Mouse (Mus musculus): ENCODE measurements around the gene Tet2. TPM values are rescaled to one million over a fixed set of nuclear protein-coding genes. Genes with fewer than 3 reads are reported as not detected.

Tet2 gene
- polyA plus RNA-seq, 1 experiment from 2014 or later = 13.5 TPM

DNA sequence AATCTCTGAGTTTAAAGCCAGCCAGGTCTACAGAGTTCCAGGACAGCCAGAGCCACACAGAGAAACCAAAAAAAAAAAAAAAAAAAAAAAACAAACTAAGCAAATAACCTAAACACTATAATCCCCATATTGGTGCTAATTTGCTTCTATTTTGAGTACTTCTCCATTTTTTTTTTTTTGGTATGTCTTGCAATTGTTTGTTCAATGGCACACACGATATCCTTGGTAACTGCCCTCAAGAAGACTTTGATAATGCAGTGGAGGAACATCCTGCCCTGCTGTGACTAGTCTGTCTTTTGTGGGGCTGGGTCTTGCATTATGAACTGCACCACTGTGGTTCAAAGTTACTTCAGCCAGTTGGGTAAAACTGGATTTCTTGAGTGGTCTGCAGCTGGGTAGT lies 19.4 kb downstream of the Tet2 start:
- Histone ChIP-seq H3K9me3 (replicated peaks; ENCODE audit: low read length) (no peaks in the 10 kb centered on the region), H3K27me3 (ENCODE audit: insufficient read depth, low read length) (no peaks in the 10 kb centered on the region), H3K36me3 (ENCODE audit: insufficient read depth, low read length) (no peaks in the 10 kb centered on the region), H3K4me3 (replicated peaks; ENCODE audit: low read depth, low read length) (no peak overlapping the region), H3K27ac (no peak overlapping the region), H3K4me2 (ENCODE audit: low read length) (no peak overlapping the region), H3K4me1 (replicated peaks; ENCODE audit: insufficient read depth, low read length) (0 out of 2 replicates have a peak, but pooled peaks cover 4% of the 10 kb centered on the region), H3K9ac (ENCODE audit: low read depth, low read length) (no peak overlapping the region)
- 67% methylated on average over 1 of the region's 1 CpGs for WGBS
- DNase-seq (ENCODE audit: low spot score) (no peak), ATAC-seq (replicated peaks; ENCODE audit: low FRiP score, low read depth) (no peak)
- TF ChIP-seq CTCF (IDR thresholded peaks at IDR 0.05; ENCODE audit: low read depth) = no peak

DNA sequence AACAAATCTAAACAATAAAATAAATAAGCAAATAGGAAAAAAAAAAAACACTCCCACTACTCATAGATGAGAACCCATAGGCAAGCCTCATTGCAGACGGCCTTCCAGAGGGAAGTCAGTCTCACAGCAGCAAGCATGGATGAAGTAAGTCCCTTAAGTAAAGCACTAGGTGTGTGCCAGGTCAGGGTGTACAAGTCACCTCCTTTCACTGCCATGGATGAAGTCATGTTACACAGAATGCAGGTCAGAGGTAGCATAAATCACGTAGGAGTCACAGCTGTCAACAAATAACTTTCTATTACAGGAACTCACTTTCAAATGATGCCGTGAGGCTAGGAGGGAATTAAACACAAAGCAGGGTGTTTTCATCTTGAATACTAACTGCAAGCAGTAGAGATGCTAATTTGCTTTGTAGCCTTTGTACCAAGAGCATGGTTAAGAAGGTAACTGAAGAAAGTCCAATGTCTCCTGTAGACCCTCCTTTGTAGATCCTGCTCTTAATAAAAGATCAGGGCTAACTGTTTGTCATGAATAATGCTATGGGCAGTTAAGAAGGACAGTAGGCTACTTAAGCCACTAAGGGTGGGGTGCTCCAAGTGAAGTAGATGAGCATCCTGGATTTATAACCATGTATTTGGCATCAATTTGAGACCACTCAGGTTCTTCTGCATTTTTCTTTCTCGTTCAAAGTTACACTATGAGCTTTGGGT lies 20.4 kb downstream of the Tet2 start:
- no peaks in the 10 kb centered on the region for H3K36me3 ChIP-seq (ENCODE audit: insufficient read depth, low read length)
- no peaks in the 10 kb centered on the region for H3K9me3 ChIP-seq (replicated peaks; ENCODE audit: low read length)
- ATAC-seq (replicated peaks; ENCODE audit: low FRiP score, low read depth) (no peak), DNase-seq (ENCODE audit: low spot score) (no peak)
- H3K27ac ChIP-seq = no peak overlapping the region
- no peaks in the 10 kb centered on the region for H3K27me3 ChIP-seq (ENCODE audit: insufficient read depth, low read length)
- no peak overlapping the region for H3K4me2 ChIP-seq (ENCODE audit: low read length)
- no peak overlapping the region for H3K4me3 ChIP-seq (replicated peaks; ENCODE audit: low read depth, low read length)
- no peak for TF ChIP-seq CTCF (IDR thresholded peaks at IDR 0.05; ENCODE audit: low read depth)
- WGBS = 73% methylated on average over 4 of the region's 4 CpGs
- H3K9ac ChIP-seq (ENCODE audit: low read depth, low read length) = no peak overlapping the region
- 0 out of 2 replicates have a peak, but pooled peaks cover 4% of the 10 kb centered on the region for H3K4me1 ChIP-seq (replicated peaks; ENCODE audit: insufficient read depth, low read length)

DNA sequence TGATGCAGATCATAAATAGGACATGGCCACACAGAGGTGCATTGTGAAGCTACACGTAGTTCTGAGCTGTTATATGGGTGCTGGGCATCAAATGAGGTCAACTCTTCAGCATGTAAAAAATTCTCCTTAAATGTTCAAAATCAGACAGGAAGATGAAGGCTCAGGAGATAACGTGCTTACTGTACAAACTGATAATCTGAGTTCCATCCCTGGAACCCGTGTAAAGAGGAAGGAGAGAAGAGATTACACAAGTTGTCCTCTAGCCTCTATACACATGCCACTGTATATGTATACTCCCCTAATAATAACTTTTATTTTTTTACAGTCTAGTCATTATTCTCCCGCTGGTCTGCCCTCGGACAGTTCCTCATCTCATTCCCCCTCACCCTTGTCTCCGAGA lies 21.7 kb downstream of the Tet2 start:
- Histone ChIP-seq H3K4me3 (replicated peaks; ENCODE audit: low read depth, low read length) (no peak overlapping the region), H3K27me3 (ENCODE audit: insufficient read depth, low read length) (no peaks in the 10 kb centered on the region), H3K36me3 (ENCODE audit: insufficient read depth, low read length) (no peaks in the 10 kb centered on the region), H3K27ac (no peak overlapping the region), H3K9me3 (replicated peaks; ENCODE audit: low read length) (no peaks in the 10 kb centered on the region), H3K4me2 (ENCODE audit: low read length) (no peak overlapping the region), H3K4me1 (replicated peaks; ENCODE audit: insufficient read depth, low read length) (0 out of 2 replicates have a peak, but pooled peaks cover 4% of the 10 kb centered on the region), H3K9ac (ENCODE audit: low read depth, low read length) (no peak overlapping the region)
- ATAC-seq (replicated peaks; ENCODE audit: low FRiP score, low read depth) (no peak), DNase-seq (ENCODE audit: low spot score) (no peak)
- no peak for TF ChIP-seq CTCF (IDR thresholded peaks at IDR 0.05; ENCODE audit: low read depth)
- 76% methylated on average over 6 of the region's 6 CpGs for WGBS

DNA sequence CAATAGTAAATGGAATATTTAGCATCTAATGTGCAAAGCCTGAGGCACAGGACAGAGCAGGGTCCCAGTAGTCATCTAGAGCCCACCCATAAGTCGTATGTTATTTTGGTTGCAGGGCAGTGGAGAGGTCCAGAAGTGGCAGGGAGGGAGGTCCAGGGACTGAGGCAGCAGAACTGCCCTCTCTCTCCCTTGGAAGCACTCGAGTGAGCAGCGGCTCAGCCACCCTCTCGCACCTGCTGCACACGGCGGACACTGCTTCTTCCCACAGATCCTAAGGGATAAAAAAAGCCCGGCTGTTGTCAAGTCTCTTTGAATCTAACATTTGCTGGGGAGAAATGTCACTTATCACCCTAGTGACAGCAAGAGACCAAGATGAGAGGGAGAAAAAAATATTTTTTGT lies 22.6 kb downstream of the Tet2 start:
- Histone ChIP-seq H3K9ac (ENCODE audit: low read depth, low read length) (no peak overlapping the region), H3K4me2 (ENCODE audit: low read length) (no peak overlapping the region), H3K4me1 (replicated peaks; ENCODE audit: insufficient read depth, low read length) (0 out of 2 replicates have a peak, but pooled peaks cover 4% of the 10 kb centered on the region), H3K27me3 (ENCODE audit: insufficient read depth, low read length) (no peaks in the 10 kb centered on the region), H3K9me3 (replicated peaks; ENCODE audit: low read length) (no peaks in the 10 kb centered on the region), H3K27ac (no peak overlapping the region), H3K4me3 (replicated peaks; ENCODE audit: low read depth, low read length) (no peak overlapping the region), H3K36me3 (ENCODE audit: insufficient read depth, low read length) (no peaks in the 10 kb centered on the region)
- DNase-seq (ENCODE audit: low spot score) = no peak
- no peak for ATAC-seq (replicated peaks; ENCODE audit: low FRiP score, low read depth)
- WGBS = 52% methylated on average over 7 of the region's 7 CpGs
- TF ChIP-seq CTCF (IDR thresholded peaks at IDR 0.05; ENCODE audit: low read depth) = no peak

- no peak overlapping the region for H3K27ac ChIP-seq
- no peaks in the 10 kb centered on the region for H3K27me3 ChIP-seq (ENCODE audit: insufficient read depth, low read length)
- no peaks in the 10 kb centered on the region for H3K9me3 ChIP-seq (replicated peaks; ENCODE audit: low read length)
- ATAC-seq (replicated peaks; ENCODE audit: low FRiP score, low read depth) (no peak), DNase-seq (ENCODE audit: low spot score) (no peak)
- H3K4me3 ChIP-seq (replicated peaks; ENCODE audit: low read depth, low read length) = no peak overlapping the region
- WGBS = 94% methylated on average over 3 of the region's 3 CpGs
- no peaks in the 10 kb centered on the region for H3K4me1 ChIP-seq (replicated peaks; ENCODE audit: insufficient read depth, low read length)
- H3K36me3 ChIP-seq (ENCODE audit: insufficient read depth, low read length) = peaks cover 5% of the 10 kb centered on the region; the same call in 1 of the 2 replicates
- no peak for TF ChIP-seq CTCF (IDR thresholded peaks at IDR 0.05; ENCODE audit: low read depth)
- H3K4me2 ChIP-seq (ENCODE audit: low read length) = no peak overlapping the region
- no peak overlapping the region for H3K9ac ChIP-seq (ENCODE audit: low read depth, low read length)
Measured at GRCm38 (mm10) chr3:133518801-133519200, 26.1 kb downstream of the Tet2 start.

DNA sequence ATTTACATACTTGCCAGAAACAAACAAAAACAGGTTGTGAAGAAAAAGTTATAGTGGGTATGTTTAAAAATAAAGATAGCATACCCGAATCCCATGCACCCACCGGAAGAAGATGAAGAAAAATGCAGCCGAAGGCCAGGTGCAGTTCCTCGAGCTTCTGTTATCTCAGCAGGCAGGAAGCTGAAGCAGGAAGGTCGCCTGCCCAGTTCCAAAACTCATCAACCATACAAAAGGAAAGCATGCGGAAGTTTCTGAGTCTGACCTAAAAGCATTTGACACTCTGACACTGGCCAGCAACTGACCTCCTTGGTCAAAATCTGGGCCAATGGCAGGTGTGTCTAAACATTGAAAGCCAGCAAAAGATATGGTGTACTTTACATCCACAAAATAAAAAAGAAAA lies 26.8 kb downstream of the Tet2 start:
- DNase-seq (ENCODE audit: low spot score) (no peak), ATAC-seq (replicated peaks; ENCODE audit: low FRiP score, low read depth) (no peak)
- Histone ChIP-seq H3K27ac (no peak overlapping the region), H3K27me3 (ENCODE audit: insufficient read depth, low read length) (no peaks in the 10 kb centered on the region), H3K4me2 (ENCODE audit: low read length) (no peak overlapping the region), H3K9me3 (replicated peaks; ENCODE audit: low read length) (no peaks in the 10 kb centered on the region), H3K9ac (ENCODE audit: low read depth, low read length) (no peak overlapping the region), H3K36me3 (ENCODE audit: insufficient read depth, low read length) (peaks cover 5% of the 10 kb centered on the region; the same call in 1 of the 2 replicates), H3K4me3 (replicated peaks; ENCODE audit: low read depth, low read length) (no peak overlapping the region), H3K4me1 (replicated peaks; ENCODE audit: insufficient read depth, low read length) (no peaks in the 10 kb centered on the region)
- WGBS = 81% methylated on average over 6 of the region's 6 CpGs
- TF ChIP-seq CTCF (IDR thresholded peaks at IDR 0.05; ENCODE audit: low read depth) = no peak
